Mouse (Mus musculus) G1E-ER4 (cell line): Measurements from ENCODE around the gene Dand5. TPM values are rescaled to one million over a fixed set of nuclear protein-coding genes. Genes with fewer than 3 reads are reported as not detected.

Experiments
- GATA1 ChIP-seq: IDR thresholded peaks from one replicate; pipeline ENCODE4 v1.8.0; 2012; ENCODE audit warnings: low read length, inconsistent platforms
- polyA plus RNA-seq: library from polyadenylated mRNA; stranded (reverse); fragments of >175 nt; gene quantifications from 2 replicates; pipeline ENCODE4 v1.2.3, GENCODE M21; 2012

Gene Dand5
- polyA plus RNA-seq, 1 experiment, result 1.7 TPM

- TF ChIP-seq GATA1, result no peak
These were observed 50.0 kb downstream of the Dand5 start for GRCm38 (mm10) chr8:84772628-84773027.

DNA sequence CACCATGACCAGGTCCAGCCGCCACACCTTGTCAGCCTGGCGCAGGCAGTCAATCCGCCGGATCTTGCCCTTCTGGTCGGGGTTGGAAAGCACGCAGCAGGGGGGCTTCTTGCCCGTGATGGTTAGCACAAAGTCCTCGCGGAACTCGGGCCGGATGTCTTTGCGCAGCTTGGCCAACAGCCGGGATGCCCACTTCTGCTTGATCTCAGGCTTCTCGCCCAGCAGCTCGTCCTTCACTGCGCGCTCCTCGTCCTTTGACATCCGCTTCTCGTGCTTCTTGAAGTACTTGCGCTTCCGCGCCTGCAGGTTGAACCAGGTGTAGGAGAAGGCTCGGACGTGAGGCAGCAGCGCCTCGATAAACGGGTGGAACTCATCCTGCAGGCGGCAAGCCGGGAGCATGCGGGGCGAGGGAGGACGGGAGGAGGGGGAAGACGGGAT lies 50.7 kb downstream of the Dand5 start:
- TF ChIP-seq GATA1, result no peak

DNA sequence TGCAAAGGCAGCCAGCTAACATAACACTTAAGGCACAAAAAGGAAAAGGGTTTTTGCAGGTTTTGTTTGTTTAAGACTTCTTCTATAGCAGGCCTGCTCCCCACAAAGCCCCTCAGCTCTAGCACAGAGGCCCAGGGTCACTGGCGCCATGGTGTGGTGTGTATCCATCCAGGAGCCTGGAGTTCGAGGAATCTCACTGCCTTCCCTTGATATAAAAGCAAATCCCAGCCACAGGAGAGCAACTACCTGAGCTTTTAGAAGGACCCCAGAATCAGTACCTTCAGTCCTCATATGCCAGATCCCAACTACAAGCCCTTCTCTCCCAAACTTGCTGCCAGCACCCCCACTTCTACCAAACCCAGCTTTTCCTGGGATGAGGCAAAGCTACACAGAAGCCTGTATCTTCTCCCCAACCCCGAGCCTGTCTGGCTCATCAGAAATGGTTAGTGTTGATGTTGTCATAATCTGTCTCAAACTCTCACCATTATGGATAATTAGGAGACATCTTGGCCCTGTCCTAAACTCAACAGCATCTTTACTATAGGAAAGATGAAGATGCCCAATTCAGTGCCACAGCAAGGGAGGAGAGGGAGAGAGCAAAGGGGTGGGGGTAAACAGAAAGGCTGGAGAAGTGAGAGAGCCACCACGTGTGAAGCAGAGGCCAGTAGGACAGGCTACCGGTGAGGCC lies 51.5 kb downstream of the Dand5 start:
- no peak for TF ChIP-seq GATA1

- no peak for TF ChIP-seq GATA1
These were observed 52.3 kb downstream of the Dand5 start for GRCm38 (mm10) chr8:84770100-84770953.

GRCm38 (mm10) chr8:84769324-84769723 lies 53.3 kb downstream of the Dand5 start:
- no peak for TF ChIP-seq GATA1

DNA sequence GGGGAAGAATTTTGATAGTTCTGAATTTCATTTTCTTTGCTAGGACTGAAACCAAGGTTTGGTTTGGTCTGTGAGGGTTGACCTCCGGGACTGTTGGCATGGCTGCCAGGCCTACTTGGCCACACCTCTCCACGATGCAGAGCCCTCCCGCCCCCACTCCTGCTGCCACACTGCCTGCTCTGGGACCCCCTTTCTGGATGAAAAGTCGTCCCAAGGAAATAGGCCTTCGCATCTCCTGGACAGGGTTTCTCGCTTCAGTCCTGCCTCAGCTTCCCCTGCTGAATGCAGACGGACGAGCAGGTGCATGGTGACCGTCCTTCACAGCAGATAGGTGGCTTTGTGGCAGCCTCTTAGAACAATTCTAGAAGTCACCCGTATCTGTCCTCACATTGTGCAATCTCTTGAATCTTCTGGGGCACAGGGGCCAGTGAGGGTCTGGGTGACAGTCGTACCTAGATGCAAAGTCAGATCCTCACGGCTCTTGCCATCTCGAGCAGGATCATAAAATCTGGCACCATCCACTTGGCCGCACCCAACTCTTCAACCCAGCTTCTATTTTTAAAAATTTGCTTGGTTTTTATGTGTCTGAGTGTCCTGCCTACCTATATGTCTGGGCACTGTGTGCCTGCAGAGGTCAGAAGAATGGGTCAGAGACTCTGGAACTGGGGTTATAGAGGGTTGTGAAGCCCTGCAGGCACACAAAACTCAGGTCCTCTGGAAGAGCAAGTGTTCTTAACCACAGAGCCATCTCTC lies 54.1 kb downstream of the Dand5 start:
- no peak for TF ChIP-seq GATA1

DNA sequence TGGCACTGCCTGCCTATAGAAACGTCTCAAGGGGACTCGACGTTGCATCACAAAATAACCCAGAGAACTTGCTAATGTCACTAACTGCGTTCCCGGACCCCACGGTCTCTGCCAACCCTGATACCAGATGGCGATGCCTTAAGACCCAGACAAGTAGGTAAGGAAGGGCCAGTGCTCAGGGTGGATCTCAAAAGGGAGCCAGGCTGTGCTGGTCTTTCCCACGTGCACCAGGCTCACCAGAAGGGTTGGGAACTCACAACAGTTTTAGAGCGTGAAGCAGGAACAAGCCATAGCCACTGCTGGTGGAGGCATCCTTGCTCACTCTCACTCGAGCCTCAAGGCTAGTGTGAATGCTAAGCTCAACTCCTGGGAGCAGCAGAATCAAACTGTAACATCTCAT lies 55.4 kb downstream of the Dand5 start:
- no peak for TF ChIP-seq GATA1

DNA sequence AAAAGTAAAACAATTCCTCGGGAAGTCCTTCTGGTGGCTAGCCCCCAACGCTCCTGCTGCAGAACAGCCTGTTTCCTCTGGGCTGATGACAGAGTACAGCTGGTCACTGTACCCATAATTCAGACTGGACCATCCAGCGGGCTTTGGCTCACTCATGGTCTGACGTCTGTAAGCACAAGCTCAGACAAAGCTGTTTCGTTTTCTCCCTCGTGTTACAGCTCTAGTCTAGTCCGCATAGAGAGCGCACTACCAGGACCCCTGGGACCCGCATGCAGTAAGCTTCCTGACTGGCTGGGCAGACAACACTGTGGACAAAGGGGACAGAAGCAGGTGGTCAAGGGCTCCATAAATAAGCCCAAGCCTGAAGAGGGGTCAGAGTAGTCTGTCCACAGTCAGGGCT lies 56.2 kb downstream of the Dand5 start:
- no peak for TF ChIP-seq GATA1

DNA sequence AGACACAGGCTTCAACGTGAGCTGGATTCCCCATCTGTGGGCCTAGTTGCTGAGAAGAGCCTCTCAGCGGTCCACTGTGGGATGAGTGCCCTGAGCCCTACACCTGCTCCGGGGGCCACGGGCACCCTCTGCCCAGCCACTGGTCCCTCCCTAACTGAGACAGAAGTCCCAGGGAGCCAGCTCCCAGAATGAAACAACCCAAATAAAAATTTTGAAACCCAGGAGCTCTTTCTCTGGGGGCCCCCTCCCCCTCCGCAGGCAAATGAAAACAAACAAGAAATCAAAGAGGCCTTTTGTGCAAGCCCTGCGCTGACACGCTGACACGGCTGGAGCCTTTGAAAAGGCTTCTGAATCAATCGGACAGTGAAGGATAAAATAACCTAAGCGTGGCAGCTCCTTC lies 57.0 kb downstream of the Dand5 start:
- no peak for TF ChIP-seq GATA1

Other genes with a start within 250 kb of the Dand5 start
- 130 and 154 TPM in 2 replicates for gene Ier2, start 160.0 kb downstream of the Dand5 start, polyA plus RNA-seq
- gene Trmt1, start 136.5 kb downstream of the Dand5 start, polyA plus RNA-seq, result 205 and 272 TPM in 2 replicates
- gene Nacc1, start 135.0 kb downstream of the Dand5 start, polyA plus RNA-seq, result 187 and 191 TPM in 2 replicates
- 435 and 447 TPM in 2 replicates for gene Lyl1, start 121.4 kb downstream of the Dand5 start, polyA plus RNA-seq
- 17.8 and 20.7 TPM in 2 replicates for gene G430095P16Rik, start 99.8 kb downstream of the Dand5 start, polyA plus RNA-seq
- gene Nfix, start 22.5 kb downstream of the Dand5 start, polyA plus RNA-seq, result 16.4 and 17.8 TPM in 2 replicates
- 88.2 and 112 TPM in 2 replicates for gene Gadd45gip1, start 8.7 kb upstream of the Dand5 start, polyA plus RNA-seq
- gene Rad23a, start 17.8 kb upstream of the Dand5 start, polyA plus RNA-seq, result 615 and 707 TPM in 2 replicates
- gene Calr, start 24.1 kb upstream of the Dand5 start, polyA plus RNA-seq, result 315 and 318 TPM in 2 replicates
- 149 and 179 TPM in 2 replicates for gene Farsa, start 34.2 kb upstream of the Dand5 start, polyA plus RNA-seq
- gene Syce2, start 49.3 kb upstream of the Dand5 start, polyA plus RNA-seq, result 77.8 and 102 TPM in 2 replicates
- 89.9 and 98.4 TPM in 2 replicates for gene Gcdh, start 71.1 kb upstream of the Dand5 start, polyA plus RNA-seq
- 371 and 477 TPM in 2 replicates for gene Klf1, start 79.1 kb upstream of the Dand5 start, polyA plus RNA-seq
- gene Dnase2a, start 85.7 kb upstream of the Dand5 start, polyA plus RNA-seq, result 25.4 and 75.0 TPM in 2 replicates
- 0.46 and 0.50 TPM in 2 replicates for gene Mast1, start 114.5 kb upstream of the Dand5 start, polyA plus RNA-seq
- not detected in 2 replicates for gene Rtbdn, start 124.2 kb upstream of the Dand5 start, polyA plus RNA-seq
- not detected in 2 replicates for gene Gm49661, start 146.6 kb upstream of the Dand5 start, polyA plus RNA-seq
- gene Prdx2, start 146.8 kb upstream of the Dand5 start, polyA plus RNA-seq, result 29.7 and 136 TPM in 2 replicates
- 725 and 803 TPM in 2 replicates for gene Rnaseh2a, start 146.9 kb upstream of the Dand5 start, polyA plus RNA-seq
- 68.1 and 95.2 TPM in 2 replicates for gene Junb, start 155.9 kb upstream of the Dand5 start, polyA plus RNA-seq
- gene Hook2, start 167.8 kb upstream of the Dand5 start, polyA plus RNA-seq, result 10.7 and 11.9 TPM in 2 replicates
- gene Best2, start 191.7 kb upstream of the Dand5 start, polyA plus RNA-seq, result 0.03 TPM in 2 replicates
- gene Asna1, start 202.5 kb upstream of the Dand5 start, polyA plus RNA-seq, result 97.2 and 187 TPM in 2 replicates
- 299 and 448 TPM in 2 replicates for gene Trir, start 204.0 kb upstream of the Dand5 start, polyA plus RNA-seq
- 17.1 and 25.1 TPM in 2 replicates for gene Tnpo2, start 214.1 kb upstream of the Dand5 start, polyA plus RNA-seq
- gene Fbxw9, start 237.2 kb upstream of the Dand5 start, polyA plus RNA-seq, result 24.7 and 27.7 TPM in 2 replicates
- 1.1 and 1.3 TPM in 2 replicates for gene Gm5741, start 245.2 kb upstream of the Dand5 start, polyA plus RNA-seq
- gene Dhps, start 248.9 kb upstream of the Dand5 start, polyA plus RNA-seq, result 35.9 and 40.4 TPM in 2 replicates